Mouse (Mus musculus) G1E (cell line): Measurements from ENCODE around the gene Rasgef1b. TPM values are rescaled to one million over a fixed set of nuclear protein-coding genes. Genes with fewer than 3 reads are reported as not detected.

Experiments
- ATAC-seq: 2 replicates; pipeline ENCODE4 v1.8.0; 2016; ENCODE audit warnings: mild to moderate bottlenecking; ENCODE audit not compliant: insufficient number of reproducible peaks, poor library complexity, low FRiP score, severe bottlenecking; ENCODE audit errors: extremely low read depth
- DNase-seq: peaks from one replicate; pipeline ENCODE4 v3.0.0; 2012; ENCODE audit warnings: low spot score
- H3K27me3 ChIP-seq: 2 replicates; pipeline ENCODE4 v1.6.1; 2012; ENCODE audit warnings: mild to moderate bottlenecking, low read length, inconsistent platforms; ENCODE audit not compliant: insufficient read depth
- H3K36me3 ChIP-seq: replicated peaks from 2 replicates; pipeline ENCODE3; 2012; ENCODE audit warnings: mild to moderate bottlenecking, inconsistent platforms
- H3K4me1 ChIP-seq: 2 replicates; pipeline ENCODE4 v1.6.1; 2012; ENCODE audit warnings: low read depth, low read length, inconsistent platforms, mixed read lengths; ENCODE audit not compliant: insufficient read depth
- H3K4me3 ChIP-seq: 2 replicates; pipeline ENCODE4 v1.5.1; 2012; ENCODE audit warnings: low read depth, mild to moderate bottlenecking, inconsistent platforms, low read length, moderate library complexity, mixed read lengths
- H3K9me3 ChIP-seq: replicated peaks from 2 replicates; pipeline ENCODE4 v1.6.1; 2012; ENCODE audit warnings: inconsistent platforms
- CTCF ChIP-seq: IDR thresholded peaks from 2 replicates; pipeline ENCODE4 v1.5.1; 2012; ENCODE audit warnings: low read depth, low read length, inconsistent platforms, mixed read lengths
- GATA1 ChIP-seq: IDR thresholded peaks from 2 replicates; pipeline ENCODE4 v1.6.1; 2012; ENCODE audit warnings: borderline replicate concordance, low read length, inconsistent platforms, mixed read lengths
- GATA2 ChIP-seq: IDR thresholded peaks from 2 replicates; pipeline ENCODE4 v1.6.1; 2012; ENCODE audit warnings: low read depth, low read length, inconsistent platforms, borderline replicate concordance
- POLR2AphosphoS5 ChIP-seq: IDR thresholded peaks from 2 replicates; pipeline ENCODE4 v1.6.1; 2012; ENCODE audit warnings: low read depth, low read length, inconsistent platforms; ENCODE audit not compliant: insufficient replicate concordance
- TAL1 ChIP-seq: conservative IDR thresholded peaks from 2 replicates; pipeline ENCODE4 v1.6.1; 2012; ENCODE audit warnings: low read depth, low read length, inconsistent platforms, mixed read lengths
- polyA plus RNA-seq: library from polyadenylated mRNA; stranded (reverse); fragments of >175 nt; gene quantifications from 2 replicates; pipeline ENCODE4 v1.2.3, GENCODE M21; 2012
- total RNA-seq, 2 experiments: library from RNA; stranded (forward) in 1 of 2; stranded (reverse) in 1 of 2; fragments of 200-1000 nt in 1 of 2; fragments of >200 nt in 1 of 2; fragmentation: Nextera tagmentation in 1 of 2; gene quantifications; 2 replicates each; pipeline ENCODE4 v1.2.3; 2014 to 2017

The Rasgef1b gene
- total and polyA plus RNA-seq, 3 experiments: 0.38 TPM; not detected in 2

DNA sequence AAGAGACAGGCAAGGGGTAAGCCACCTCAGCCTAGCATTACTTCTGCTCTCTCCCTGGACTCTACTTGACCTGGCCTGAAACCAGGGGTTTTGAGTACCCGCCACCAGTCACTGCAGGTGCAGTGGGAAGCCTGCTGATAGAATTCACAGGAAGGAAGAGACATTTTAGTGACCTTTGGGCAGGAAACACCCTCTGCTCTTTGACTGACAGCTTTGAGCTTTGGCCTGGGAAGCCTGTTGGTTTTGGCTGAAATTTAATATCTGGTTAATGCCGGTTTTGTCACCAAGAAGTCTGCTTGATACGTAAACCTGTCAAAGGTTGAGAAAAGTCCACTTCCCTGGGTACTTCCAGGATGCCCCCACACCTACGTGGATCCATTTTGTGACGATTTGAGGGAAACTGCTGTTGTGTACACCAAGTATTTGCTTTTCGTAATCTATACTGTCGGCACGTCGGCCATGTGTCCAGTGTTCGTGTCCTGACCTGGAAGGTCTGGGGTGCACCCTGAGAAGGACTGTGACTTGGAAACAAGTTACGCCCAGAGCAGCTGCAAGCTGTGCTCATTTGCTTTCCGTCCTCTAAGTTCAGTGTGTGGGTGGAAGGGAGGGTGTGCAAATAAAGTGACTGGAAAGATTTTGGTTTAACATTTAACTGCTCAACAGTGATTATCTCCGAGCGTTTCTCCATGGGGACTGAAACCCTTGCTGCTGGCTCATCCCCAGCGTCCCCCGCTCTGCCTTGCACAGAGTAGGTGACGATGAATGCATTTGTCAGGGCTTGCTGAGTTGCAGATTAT, 341.5 kb downstream of the Rasgef1b start:
- Histone ChIP-seq H3K27me3 (no peaks in the 10 kb centered on the region), H3K4me1 (no peaks in the 10 kb centered on the region), H3K9me3 (peaks cover 74% of the 10 kb centered on the region), H3K36me3 (no peaks in the 10 kb centered on the region), H3K4me3 (no peak overlapping the region)
- TF ChIP-seq TAL1: no peak
- no peak for TF ChIP-seq CTCF
- no peak for TF ChIP-seq GATA2
- TF ChIP-seq POLR2AphosphoS5: no peak
- TF ChIP-seq GATA1: no peak
- no peak for ATAC-seq
- DNase-seq: no peak

DNA sequence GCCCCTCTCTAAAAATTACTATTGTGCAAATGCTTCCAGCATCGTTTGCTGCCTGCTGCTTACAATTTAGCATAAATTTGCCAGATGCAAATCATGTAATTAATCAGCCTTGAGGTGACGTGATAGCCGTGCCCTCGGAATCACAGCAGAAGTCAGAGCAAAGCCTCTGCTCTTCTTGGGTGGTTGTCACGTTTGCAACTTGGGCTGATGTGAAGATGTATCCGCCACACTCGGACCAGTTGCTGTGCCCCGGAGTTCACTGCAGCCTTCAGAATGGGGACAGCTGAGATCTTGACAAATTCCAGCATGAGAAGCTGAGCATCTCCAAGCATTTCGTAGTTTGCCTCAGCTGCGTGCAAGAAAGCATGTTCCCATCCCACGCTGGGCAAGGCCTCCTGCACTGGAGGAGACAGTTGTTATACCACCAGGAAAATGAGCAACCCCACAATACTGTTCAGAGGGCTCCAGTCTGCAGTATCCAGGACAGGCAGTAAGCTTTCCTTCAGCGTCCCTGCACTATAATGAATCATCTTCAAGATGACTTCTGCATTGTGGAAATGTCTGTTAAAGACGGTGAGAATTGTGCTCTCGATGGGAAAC, 342.5 kb downstream of the Rasgef1b start:
- DNase-seq: no peak
- H3K9me3 ChIP-seq: peaks cover 66% of the 10 kb centered on the region
- H3K36me3 ChIP-seq: no peaks in the 10 kb centered on the region
- H3K4me1 ChIP-seq: no peaks in the 10 kb centered on the region
- no peak for TF ChIP-seq CTCF
- TF ChIP-seq TAL1: no peak
- no peak for TF ChIP-seq POLR2AphosphoS5
- TF ChIP-seq GATA2: no peak
- TF ChIP-seq GATA1: no peak
- H3K4me3 ChIP-seq: no peak overlapping the region
- no peak for ATAC-seq
- H3K27me3 ChIP-seq: no peaks in the 10 kb centered on the region

DNA sequence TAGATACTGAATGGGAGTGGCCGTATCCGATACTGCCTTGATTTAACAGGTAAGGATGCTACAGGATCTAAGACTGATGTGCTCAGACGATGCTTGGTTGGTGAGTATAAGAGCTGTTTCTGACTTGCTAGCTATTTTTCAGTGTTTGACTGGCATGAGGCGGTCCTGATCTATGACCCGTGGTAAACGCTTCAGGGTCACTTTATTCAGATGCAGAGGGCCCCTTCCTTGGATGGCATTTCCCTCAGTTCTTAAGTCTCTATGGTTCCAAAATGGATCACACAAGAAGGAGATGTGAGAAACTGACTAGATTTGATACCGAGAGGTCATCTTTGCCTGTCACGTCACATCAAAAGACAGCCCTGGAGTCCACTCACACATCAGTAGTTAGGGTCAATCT, 343.1 kb downstream of the Rasgef1b start:
- DNase-seq (no peak), ATAC-seq (no peak)
- TF ChIP-seq GATA1: no peak
- no peak for TF ChIP-seq POLR2AphosphoS5
- no peak for TF ChIP-seq CTCF
- no peak for TF ChIP-seq GATA2
- no peak for TF ChIP-seq TAL1
- H3K9me3 ChIP-seq: peaks cover 63% of the 10 kb centered on the region
- H3K4me1 ChIP-seq: no peaks in the 10 kb centered on the region
- H3K4me3 ChIP-seq: no peak overlapping the region
- H3K36me3 ChIP-seq: no peaks in the 10 kb centered on the region
- no peaks in the 10 kb centered on the region for H3K27me3 ChIP-seq

DNA sequence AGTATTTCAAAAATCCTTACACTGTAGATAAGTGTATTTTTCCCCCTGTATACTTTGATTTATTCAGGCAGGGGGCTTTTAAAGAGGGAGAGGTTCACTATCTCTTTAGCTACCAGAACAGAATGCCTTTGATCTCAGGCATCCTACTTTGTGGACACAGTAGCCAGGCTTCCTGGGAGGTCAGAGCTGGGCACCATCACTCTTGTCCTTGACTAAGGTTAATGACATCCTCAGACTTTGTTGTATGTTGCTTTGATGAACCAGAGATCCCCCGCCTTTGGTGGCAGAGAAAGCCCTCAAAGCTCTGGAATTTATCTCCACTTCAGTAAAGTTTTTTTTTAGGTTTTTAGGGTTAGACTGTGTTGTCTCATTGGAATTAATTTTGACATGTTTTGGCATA, 343.8 kb downstream of the Rasgef1b start:
- TF ChIP-seq GATA1 (no peak), POLR2AphosphoS5 (no peak), TAL1 (no peak), CTCF (no peak), GATA2 (no peak)
- no peaks in the 10 kb centered on the region for H3K27me3 ChIP-seq
- H3K4me1 ChIP-seq: no peaks in the 10 kb centered on the region
- H3K9me3 ChIP-seq: peaks cover 64% of the 10 kb centered on the region
- DNase-seq: no peak
- H3K4me3 ChIP-seq: no peak overlapping the region
- no peak for ATAC-seq
- H3K36me3 ChIP-seq: no peaks in the 10 kb centered on the region

DNA sequence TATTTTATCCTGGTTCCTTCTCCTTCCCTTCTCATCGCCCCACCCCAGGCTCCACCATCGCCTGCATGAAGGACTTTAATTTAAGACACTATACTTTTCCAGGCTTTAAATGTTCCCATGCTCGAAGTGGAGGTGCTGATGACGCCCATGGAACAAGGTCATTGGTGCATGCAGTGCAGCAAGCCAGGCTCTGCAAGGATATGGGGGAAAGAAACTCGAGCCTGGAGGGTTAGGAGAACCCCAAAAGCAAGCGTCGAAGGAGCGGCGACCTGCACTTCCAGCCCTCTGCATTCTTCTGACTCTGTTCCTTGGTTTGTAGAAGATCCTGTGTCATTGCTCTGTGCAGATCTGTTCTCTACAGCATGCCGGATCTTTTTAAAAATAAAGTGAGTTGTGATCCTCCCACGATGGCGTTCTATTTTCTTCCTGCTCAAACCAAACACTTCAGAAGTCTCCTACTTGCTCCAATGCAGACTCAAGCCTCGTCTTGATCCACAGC, 345.0 kb downstream of the Rasgef1b start:
- DNase-seq (no peak), ATAC-seq (no peak)
- no peak overlapping the region for H3K4me3 ChIP-seq
- no peaks in the 10 kb centered on the region for H3K27me3 ChIP-seq
- H3K36me3 ChIP-seq: no peaks in the 10 kb centered on the region
- peaks cover 65% of the 10 kb centered on the region for H3K9me3 ChIP-seq
- no peaks in the 10 kb centered on the region for H3K4me1 ChIP-seq
- TF ChIP-seq POLR2AphosphoS5: no peak
- no peak for TF ChIP-seq TAL1
- TF ChIP-seq GATA1: no peak
- no peak for TF ChIP-seq CTCF
- no peak for TF ChIP-seq GATA2

DNA sequence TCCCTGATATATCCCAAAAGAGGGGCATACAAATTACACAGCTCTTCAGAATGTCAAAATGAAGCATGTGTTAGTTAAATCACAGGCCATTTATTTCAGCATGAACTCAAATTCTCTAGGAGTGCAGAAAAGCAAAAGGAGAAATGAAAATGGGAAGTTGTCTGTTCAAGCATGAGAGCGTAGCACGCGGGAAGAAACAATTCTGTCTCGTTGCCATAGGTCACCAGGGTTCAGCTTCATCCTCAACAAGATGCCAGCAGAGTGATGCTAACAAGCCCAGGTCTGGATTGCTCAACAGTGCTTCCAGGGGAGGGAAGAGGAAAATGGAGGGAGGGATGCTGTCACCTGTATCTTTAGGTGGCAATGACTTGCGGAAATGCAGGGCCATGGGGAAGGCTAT, 346.1 kb downstream of the Rasgef1b start:
- Histone ChIP-seq H3K4me1 (no peaks in the 10 kb centered on the region), H3K36me3 (no peaks in the 10 kb centered on the region), H3K9me3 (peaks cover 64% of the 10 kb centered on the region), H3K4me3 (no peak overlapping the region), H3K27me3 (no peaks in the 10 kb centered on the region)
- DNase-seq: no peak
- no peak for TF ChIP-seq CTCF
- ATAC-seq: no peak

DNA sequence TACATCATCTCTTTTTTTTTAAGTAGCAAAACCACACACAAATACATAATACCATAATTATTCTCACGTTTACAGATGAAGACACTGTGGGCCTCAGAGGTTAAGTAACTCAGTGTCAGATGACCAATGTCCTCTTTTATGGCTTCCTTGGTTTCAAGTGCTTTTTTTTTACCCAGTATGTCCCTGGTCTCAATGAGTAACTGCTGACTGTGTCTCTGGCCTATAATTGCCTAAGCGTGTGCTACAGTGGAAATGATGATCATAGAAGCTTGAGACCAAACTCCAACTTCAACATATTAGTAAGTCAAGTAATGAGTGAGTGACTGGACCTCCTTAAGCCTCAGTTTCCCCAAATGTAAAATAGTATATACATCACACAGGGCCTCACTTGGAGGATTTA, 347.2 kb downstream of the Rasgef1b start:
- no peak for DNase-seq
- TF ChIP-seq TAL1 (no peak), POLR2AphosphoS5 (no peak), CTCF (no peak), GATA2 (no peak), GATA1 (no peak)
- Histone ChIP-seq H3K36me3 (no peaks in the 10 kb centered on the region), H3K27me3 (no peaks in the 10 kb centered on the region), H3K9me3 (peaks cover 60% of the 10 kb centered on the region), H3K4me1 (no peaks in the 10 kb centered on the region), H3K4me3 (no peak overlapping the region)
- ATAC-seq: no peak
